Mouse (Mus musculus) small intestine, adult 10 weeks (tissue): ENCODE data around the gene Vmn2r10. TPM values are rescaled to one million over a fixed set of nuclear protein-coding genes. Genes with fewer than 3 reads are reported as not detected.

ENCODE experiments used
- polyA plus RNA-seq: library from polyadenylated mRNA; stranded (reverse); fragments of 350-450 nt; fragmentation: Illumina TruSeq; extraction: RNeasy Lipid Tissue Mini Kit (QIAGEN cat#74804); gene quantifications from one replicate; pipeline ENCODE4 v1.2.3, GENCODE M21; 2014; ENCODE audit warnings: low replicate concordance

The Vmn2r10 gene
- polyA plus RNA-seq = not detected

DNA sequence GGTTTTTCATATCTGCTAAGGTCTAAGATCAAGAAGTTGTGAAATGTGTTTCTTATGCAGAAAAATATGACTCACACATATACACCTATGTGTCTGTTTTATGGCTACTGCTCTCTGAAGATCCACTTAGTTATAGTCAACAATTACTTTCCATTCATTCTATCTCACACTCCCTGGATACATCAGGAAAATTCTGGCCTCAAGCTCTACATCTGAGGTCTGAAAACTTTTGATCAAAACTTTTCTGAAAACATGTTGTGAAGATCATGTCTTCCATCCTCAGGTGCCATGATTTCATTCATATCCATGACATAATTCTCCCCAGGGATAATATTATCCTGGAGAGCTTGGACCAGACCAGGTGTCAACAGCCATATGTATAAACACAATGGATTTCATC is at the start of gene Vmn2r10:
TSS of gene Vmn2r10 (minus strand) at position 101 of the 400 bp plus-strand sequence.

Other genes starting within 250 kb of the Vmn2r10 start
- gene Rnf212, start 231.5 kb downstream of the Vmn2r10 start, polyA plus RNA-seq = not detected
- 26.5 TPM for gene Tmed11, start 211.2 kb downstream of the Vmn2r10 start, polyA plus RNA-seq
- not detected for gene Vmn2r8, start 197.7 kb downstream of the Vmn2r10 start, polyA plus RNA-seq
- not detected for gene Vmn2r9, start 153.9 kb downstream of the Vmn2r10 start, polyA plus RNA-seq
- not detected for gene Vmn2r11, start 53.0 kb upstream of the Vmn2r10 start, polyA plus RNA-seq
- not detected for gene Vmn2r12, start 91.4 kb upstream of the Vmn2r10 start, polyA plus RNA-seq
- gene Vmn2r13, start 185.7 kb upstream of the Vmn2r10 start, polyA plus RNA-seq = not detected
- not detected for gene Vmn2r14, start 218.2 kb upstream of the Vmn2r10 start, polyA plus RNA-seq